ENCODE assay signal across 23 mouse cellular contexts in genomic region chr14:27118546-27118945, GRCm38 (mm10). TPM values are rescaled to one million over a fixed set of nuclear protein-coding genes. Genes with fewer than 3 reads are reported as not detected.
DNase-seq lines count a peak whose midpoint lies in the region; ATAC-seq and TF ChIP-seq lines count a peak whose summit lies in the region.
"Had no signal": no experiment of that assay in that cellular context is flagged by ENCODE, and none has a peak within 500 bp of the region (broad histone marks: within the 10 kb centered on the region; RNA-seq: fewer than 3 reads in every experiment).

No protein-coding gene starts in this region.

- H3K4me3 ChIP-seq in kidney, adult 2 months (ENCODE audit: insufficient read depth, low read depth, low read length) = no peak overlapping the region
- no peak overlapping the region for H3K4me3 ChIP-seq in kidney, embryonic 15.5 days (replicated peaks)
- H3K4me3 ChIP-seq in liver, adult 2 months (ENCODE audit: insufficient read depth, low read depth, low read length) = no peak overlapping the region
- H3K4me3 ChIP-seq in hindbrain, embryonic 12.5 days = no peak overlapping the region
- H3K4me3 ChIP-seq: forebrain, embryonic 10.5 days; forebrain, embryonic 13.5 days; hindbrain, embryonic 10.5 days had no signal

- peak overlapping the region; percentile 72 for H3K27ac ChIP-seq in kidney, adult 2 months (ENCODE audit: insufficient read depth, low read depth, low read length)
- H3K27ac ChIP-seq in kidney, embryonic 15.5 days = no peak overlapping the region
- peak overlapping the region; percentile 54 for H3K27ac ChIP-seq in liver, adult 2 months (replicated peaks; ENCODE audit: insufficient read depth, low read depth, low read length)
- no peak overlapping the region for H3K27ac ChIP-seq in hindbrain, embryonic 12.5 days
- H3K27ac ChIP-seq: forebrain, embryonic 10.5 days; forebrain, embryonic 13.5 days; hindbrain, embryonic 10.5 days; hindbrain, embryonic 14.5 days had no signal

- no peak overlapping the region for H3K4me2 ChIP-seq in kidney, embryonic 15.5 days
- no peak overlapping the region for H3K4me2 ChIP-seq in hindbrain, embryonic 12.5 days (replicated peaks)
- H3K4me2 ChIP-seq: forebrain, embryonic 13.5 days; heart, embryonic 11.5 days; hindbrain, embryonic 14.5 days had no signal

- H3K36me3 ChIP-seq in kidney, adult 2 months (ENCODE audit: control insufficient read depth, insufficient read depth, low read length) = no peaks in the 10 kb centered on the region
- no peaks in the 10 kb centered on the region for H3K36me3 ChIP-seq in kidney, embryonic 15.5 days
- H3K36me3 ChIP-seq in liver, adult 2 months (ENCODE audit: control insufficient read depth, insufficient read depth, low read length) = no peaks in the 10 kb centered on the region
- no peaks in the 10 kb centered on the region for H3K36me3 ChIP-seq in hindbrain, embryonic 12.5 days
- H3K36me3 ChIP-seq: forebrain, embryonic 10.5 days; hindbrain, embryonic 10.5 days had no signal

- no peak for TF ChIP-seq CTCF in kidney, adult 2 months (conservative IDR thresholded peaks at IDR 0.05; ENCODE audit: insufficient read depth, insufficient read length, low read depth, low read length)
- no peak for TF ChIP-seq CTCF in liver, adult 2 months (IDR thresholded peaks at IDR 0.05; ENCODE audit: low read depth, low read length)

- 45% methylated on average over 5 of the region's 5 CpGs for WGBS in kidney, adult 2 months
- whole genome bisulfite sequencing in kidney, embryonic 15.5 days = 56% methylated on average over 5 of the region's 5 CpGs
- WGBS in liver, adult 2 months = 37% methylated on average over 5 of the region's 5 CpGs
- WGBS in hindbrain, embryonic 12.5 days = 84% methylated on average over 5 of the region's 5 CpGs

- intact Hi-C loops in heart, postnatal 14 days (cut with DNase I) = loop anchor here (10.0 kb wide), 1 partner anchor 216 kb away; no protein-coding TSS in a partner anchor

- ATAC-seq in kidney, embryonic 15.5 days (replicated peaks; ENCODE audit: low FRiP score) = no peak
- ATAC-seq in hindbrain, embryonic 12.5 days (ENCODE audit: low FRiP score) = no peak
- ATAC-seq: activated CD4-positive, CD25-positive, alpha-beta regulatory T cell, adult 4 months; forebrain, embryonic 13.5 days; forebrain, embryonic 16.5 days had no signal

- no peak for TF ChIP-seq POLR2A in kidney, adult 2 months (IDR thresholded peaks at IDR 0.05; ENCODE audit: low read depth, low read length)
- TF ChIP-seq POLR2A in liver, adult 2 months (IDR thresholded peaks at IDR 0.05; ENCODE audit: extremely low read depth, insufficient read depth, low read length) = no peak

- no peaks in the 10 kb centered on the region for H3K27me3 ChIP-seq in kidney, adult 2 months (replicated peaks; ENCODE audit: control insufficient read depth, insufficient read depth, low read length)
- peaks cover 26% of the 10 kb centered on the region for H3K27me3 ChIP-seq in kidney, embryonic 15.5 days
- H3K27me3 ChIP-seq in liver, adult 2 months (ENCODE audit: control insufficient read depth, insufficient read depth, low read length) = no peaks in the 10 kb centered on the region
- H3K27me3 ChIP-seq in hindbrain, embryonic 12.5 days = peaks cover 43% of the 10 kb centered on the region

- H3K9me3 ChIP-seq in kidney, embryonic 15.5 days (replicated peaks) = no peaks in the 10 kb centered on the region
- no peaks in the 10 kb centered on the region for H3K9me3 ChIP-seq in hindbrain, embryonic 12.5 days (replicated peaks)
- H3K9me3 ChIP-seq: forebrain, embryonic 10.5 days; forebrain, embryonic 13.5 days; hindbrain, embryonic 10.5 days had no signal

- H3K9ac ChIP-seq in kidney, embryonic 15.5 days = no peak overlapping the region
- H3K9ac ChIP-seq in liver, adult 2 months (ENCODE audit: low read depth, low read length) = no peak overlapping the region
- no peak overlapping the region for H3K9ac ChIP-seq in hindbrain, embryonic 12.5 days
- H3K9ac ChIP-seq: forebrain, embryonic 13.5 days; hindbrain, embryonic 14.5 days had no signal

- peak; percentile 81 for DNase-seq in heart, adult 11 months
- DNase-seq in heart, postnatal 14 days = no peak
- peak; percentile 87 for DNase-seq in kidney, adult 2 months
- peak; percentile 83 for DNase-seq in liver, adult 2 months (ENCODE audit: extremely low read depth, low read depth, low spot score)
- no peak for DNase-seq in liver
- DNase-seq in kidney, postnatal 25 days = peak; percentile 65 to 83
- DNase-seq: adrenal gland, adult 8-10 months; adrenal gland, postnatal 36 days; cerebellum, adult 18-20 months; cerebellum, adult 9-10 months; cerebellum, postnatal 14 days; gastrocnemius, postnatal 10 days; gastrocnemius, postnatal 36 days; heart, postnatal 36 days had no signal

- no peaks in the 10 kb centered on the region; the same call in 1 of the 2 replicates for H3K79me2 ChIP-seq in liver, adult 2 months (ENCODE audit: control insufficient read depth, insufficient read depth, low read length)

- peaks cover 21% of the 10 kb centered on the region for H3K4me1 ChIP-seq in kidney, adult 2 months (ENCODE audit: control insufficient read depth, insufficient read depth, low read length)
- peaks cover 19% of the 10 kb centered on the region for H3K4me1 ChIP-seq in kidney, embryonic 15.5 days
- H3K4me1 ChIP-seq in liver, adult 2 months (ENCODE audit: control insufficient read depth, insufficient read depth, low read length) = peaks cover 27% of the 10 kb centered on the region
- peaks cover 12% of the 10 kb centered on the region for H3K4me1 ChIP-seq in hindbrain, embryonic 12.5 days

RNA-seq across cellular contexts. Expression of gene Arhgef3, which starts 3.8 kb away (rescaled TPM):
- 10 to 100 TPM; 30.6 to 32.1 TPM for total RNA-seq in heart, postnatal 14 days (2021)
- 15.2 and 17.3 TPM in 2 replicates for polyA plus RNA-seq in kidney, adult 2 months (2012; rRNA removed)
- 15.3 and 17.2 TPM in 2 replicates for polyA plus RNA-seq in kidney, embryonic 15.5 days (2015; fragmentation: Nextera tagmentation; extraction: Ambion mirVana)
- 17.2 and 19.3 TPM in 2 replicates for total RNA-seq in liver, adult 2 months (2014; rRNA removed)
- 6.4 and 6.7 TPM in 2 replicates for polyA plus RNA-seq in liver, adult 2 months (2012; rRNA removed)
- polyA plus RNA-seq in hindbrain, embryonic 12.5 days (2016; fragmentation: Nextera tagmentation; extraction: Ambion mirVana) = 6.6 and 7.6 TPM in 2 replicates

Comparison
In these comparisons a context has a peak if more than half of its experiments do, and no peak if none do; other contexts are left out.
1. DNase-seq: peak in heart, adult 11 months (single experiment), kidney, adult 2 months (single experiment), liver, adult 2 months (single experiment) and kidney, postnatal 25 days (2 of 2); none in heart, postnatal 14 days (0 of 2) and liver (single experiment).
2. H3K27ac ChIP-seq: peak in kidney, adult 2 months (single experiment) and liver, adult 2 months (single experiment); none in kidney, embryonic 15.5 days (single experiment) and hindbrain, embryonic 12.5 days (single experiment).